Mouse (Mus musculus) C2C12 (cell line): ENCODE data around the gene Sost.

Experiments used
- CTCF ChIP-seq: IDR thresholded peaks from one replicate; pipeline ENCODE4 v1.5.1; 2011; ENCODE audit not compliant: control insufficient read depth, insufficient read depth, insufficient read length
- FOSL1 ChIP-seq: IDR thresholded peaks from one replicate; pipeline ENCODE4 v1.8.0; 2011; ENCODE audit warnings: mild to moderate bottlenecking, low read length; ENCODE audit not compliant: poor library complexity, insufficient read depth, severe bottlenecking
- USF1 ChIP-seq: IDR thresholded peaks from one replicate; pipeline ENCODE4 v1.6.1; 2011; ENCODE audit warnings: low read depth, mild to moderate bottlenecking, control low read depth, moderate library complexity

DNA sequence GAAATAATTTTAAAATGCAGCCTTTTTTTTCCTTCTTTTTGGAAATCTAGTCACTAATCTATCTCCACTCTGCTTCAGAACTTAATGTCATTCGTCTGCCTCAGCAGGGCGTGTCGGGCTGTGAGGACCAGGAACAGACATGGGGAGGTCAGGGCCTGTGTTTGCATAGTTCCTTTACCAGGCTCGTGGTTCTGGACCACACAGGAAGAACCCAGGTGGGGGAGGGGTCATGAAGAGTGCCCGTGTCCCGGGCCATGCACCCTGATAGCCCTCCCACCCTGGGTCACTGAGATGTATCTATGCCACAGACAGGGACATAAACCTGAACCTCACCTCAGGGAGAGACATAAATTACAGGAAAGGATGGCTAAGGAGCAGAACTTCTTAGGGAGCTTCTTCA is 7.4 kb upstream of the Sost start:
- TF ChIP-seq CTCF (no peak), FOSL1 (no peak), USF1 (no peak)
